Mouse (Mus musculus) testis, adult 2 months (tissue): Measurements from ENCODE around the gene Mthfd2.

ENCODE experiments used
- CTCF ChIP-seq: fragments of 200-500 bp; IDR thresholded peaks from 2 replicates; pipeline ENCODE4 v1.5.1; 2012; ENCODE audit warnings: low read depth, mild to moderate bottlenecking, inconsistent platforms, low read length, moderate library complexity; ENCODE audit not compliant: control insufficient read depth, insufficient read depth, insufficient replicate concordance
- POLR2A ChIP-seq: fragments of 200-500 bp; IDR thresholded peaks from 2 replicates; pipeline ENCODE4 v1.6.1; 2012; ENCODE audit warnings: low read depth, mild to moderate bottlenecking, inconsistent platforms, low read length, moderate library complexity; ENCODE audit not compliant: control insufficient read depth

DNA sequence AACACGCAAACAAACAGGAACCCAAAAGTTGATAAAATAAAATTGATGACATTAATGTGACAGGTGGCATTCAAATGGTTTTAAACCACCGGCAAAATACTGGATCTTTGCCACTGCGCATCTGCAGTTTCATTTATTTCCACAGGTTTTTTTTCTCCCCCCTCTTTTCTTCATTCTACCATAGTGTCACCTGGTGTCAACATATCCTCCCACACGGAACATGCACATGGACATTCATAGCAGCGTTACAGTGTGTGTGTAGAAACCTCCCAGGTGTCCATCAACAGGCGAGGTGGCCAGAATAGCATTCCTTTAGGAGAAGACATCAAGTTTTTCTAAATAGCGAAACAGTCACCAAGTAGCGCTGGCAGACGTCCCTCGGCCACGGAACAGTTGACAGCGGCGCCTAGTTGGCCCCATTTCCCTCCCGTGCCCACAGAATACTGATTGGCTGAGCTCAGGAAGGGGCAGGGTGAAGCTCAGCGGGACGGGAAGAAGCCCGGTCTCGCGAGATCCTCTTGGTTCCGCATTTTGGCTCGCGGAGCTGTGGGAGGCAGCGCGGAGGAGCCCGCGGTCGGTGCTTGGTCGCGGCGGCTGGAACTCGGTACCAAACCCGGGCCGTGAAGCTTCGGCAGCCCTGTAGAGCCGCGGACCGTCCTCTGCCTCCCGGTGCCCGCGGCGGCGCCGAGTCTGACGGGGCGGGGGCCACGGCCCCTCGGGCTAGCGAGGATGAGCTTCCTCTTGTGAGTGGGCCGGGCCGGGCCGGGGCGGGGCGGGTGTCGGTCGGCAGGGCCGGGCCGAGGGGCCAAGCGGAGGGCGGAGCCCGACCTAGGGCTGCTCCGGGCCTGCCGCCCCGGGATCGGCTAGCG is at the start of gene Mthfd2, which contains the start of gene Mob1a:
- TF ChIP-seq CTCF (no peak), POLR2A (peak; percentile 94)
